Mouse (Mus musculus) hindbrain, embryonic 11.5 days (tissue): Measurements from ENCODE around the gene Scn3a. TPM values are rescaled to one million over a fixed set of nuclear protein-coding genes. Genes with fewer than 3 reads are reported as not detected.

ENCODE experiments used
- ATAC-seq: fragments of 200-750 bp; cut with Nextera tagmentation; 2 replicates; pipeline ENCODE4 v1.8.0; 2017; ENCODE audit warnings: mild to moderate bottlenecking, moderate TSS enrichment, moderate library complexity; ENCODE audit not compliant: low FRiP score
- DNase-seq: peaks from one replicate; pipeline ENCODE4 v3.0.0-alpha.2; 2015; ENCODE audit warnings: low spot score
- H3K27ac ChIP-seq: fragments of 300-500 bp; sonication (generic); 2 replicates; pipeline ENCODE4 v1.5.1; 2014; ENCODE audit warnings: mild to moderate bottlenecking, low read depth, low read length
- H3K27me3 ChIP-seq: fragments of 300-500 bp; sonication (generic); 2 replicates; pipeline ENCODE4 v1.6.1; 2014; ENCODE audit warnings: mild to moderate bottlenecking, low read length, moderate library complexity, mixed read lengths; ENCODE audit not compliant: control insufficient read depth, insufficient read depth
- H3K36me3 ChIP-seq: fragments of 300-500 bp; sonication (generic); 2 replicates; pipeline ENCODE4 v1.6.1; 2014; ENCODE audit warnings: mild to moderate bottlenecking, low read length, moderate library complexity, mixed read lengths; ENCODE audit not compliant: control insufficient read depth, insufficient read depth
- H3K4me1 ChIP-seq: fragments of 300-500 bp; sonication (generic); replicated peaks from 2 replicates; pipeline ENCODE4 v1.6.1; 2014; ENCODE audit warnings: low read length, mixed read lengths; ENCODE audit not compliant: control insufficient read depth, insufficient read depth
- H3K4me2 ChIP-seq: fragments of 300-500 bp; sonication (generic); replicated peaks from 2 replicates; pipeline ENCODE4 v1.6.1; 2014; ENCODE audit warnings: mild to moderate bottlenecking, low read depth, low read length
- H3K4me3 ChIP-seq: fragments of 300-500 bp; sonication (generic); 2 replicates; pipeline ENCODE4 v1.5.1; 2014; ENCODE audit warnings: low read depth, low read length
- H3K9ac ChIP-seq: fragments of 300-500 bp; sonication (generic); 2 replicates; pipeline ENCODE4 v1.6.1; 2014; ENCODE audit warnings: low read depth, low read length
- H3K9me3 ChIP-seq: fragments of 300-500 bp; sonication (generic); 2 replicates; pipeline ENCODE4 v1.6.1; 2016; ENCODE audit warnings: low read length; ENCODE audit not compliant: control insufficient read depth
- WGBS: fragments of 180-500 bp; shearing (Covaris S2); extraction: QIAGEN DNeasy Blood & Tissue Kit; methylation state at CpG from one replicate; pipeline ENCODE4 v1.1.7; 2014; 5-methylcytosine and 5-hydroxymethylcytosine counted together
- polyA plus RNA-seq: library from polyadenylated mRNA; unstranded; fragments of >200 nt; fragmentation: Nextera tagmentation; extraction: Ambion mirVana; gene quantifications from 2 replicates; pipeline ENCODE4 v1.2.1, GENCODE M21; 2014

The Scn3a gene
- polyA plus RNA-seq, 1 experiment from 2014 or later = 34.4 TPM

DNA sequence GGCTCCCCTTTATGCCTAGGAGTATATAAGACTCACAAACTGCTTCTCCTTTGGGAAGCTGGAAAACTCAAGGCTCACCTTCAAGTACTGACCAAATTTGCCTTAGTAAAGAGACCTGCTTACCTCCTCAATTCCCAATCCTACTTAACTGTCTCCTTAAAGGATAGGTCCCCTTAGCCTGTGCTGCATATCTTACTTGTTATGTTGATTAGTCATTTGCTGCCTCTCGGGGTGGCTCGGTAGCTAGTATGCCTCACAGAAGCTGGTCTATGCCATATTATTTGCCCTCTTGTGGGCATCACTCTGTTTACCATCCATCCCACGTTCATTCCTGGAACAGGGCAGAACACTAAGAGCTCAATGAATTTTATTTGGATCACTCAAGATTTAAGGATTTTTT lies 14.7 kb downstream of the Scn3a start:
- H3K36me3 ChIP-seq = no peaks in the 10 kb centered on the region
- H3K27ac ChIP-seq = peak overlapping the region; percentile 51
- WGBS = 51% methylated on average over 3 of the region's 3 CpGs
- H3K4me2 ChIP-seq = no peak overlapping the region
- DNase-seq (peak; percentile 20), ATAC-seq (peak; percentile 41)
- no peak overlapping the region for H3K9ac ChIP-seq
- H3K9me3 ChIP-seq = no peaks in the 10 kb centered on the region
- no peaks in the 10 kb centered on the region for H3K27me3 ChIP-seq
- H3K4me1 ChIP-seq = 0 out of 2 replicates have a peak, but pooled peaks cover 2% of the 10 kb centered on the region
- no peak overlapping the region for H3K4me3 ChIP-seq

- H3K4me2 ChIP-seq = no peak overlapping the region
- no peaks in the 10 kb centered on the region for H3K36me3 ChIP-seq
- peak; percentile 88 for ATAC-seq
- H3K27me3 ChIP-seq = no peaks in the 10 kb centered on the region
- peak overlapping the region; percentile 51 for H3K27ac ChIP-seq
- H3K4me3 ChIP-seq = no peak overlapping the region
- DNase-seq = peak; percentile 45
- H3K9ac ChIP-seq = no peak overlapping the region
- 48% methylated on average over 5 of the region's 5 CpGs for WGBS
- no peaks in the 10 kb centered on the region for H3K9me3 ChIP-seq
- 0 out of 2 replicates have a peak, but pooled peaks cover 2% of the 10 kb centered on the region for H3K4me1 ChIP-seq
These were observed 15.2 kb downstream of the Scn3a start for GRCm38 (mm10) chr2:65552222-65552621.

DNA sequence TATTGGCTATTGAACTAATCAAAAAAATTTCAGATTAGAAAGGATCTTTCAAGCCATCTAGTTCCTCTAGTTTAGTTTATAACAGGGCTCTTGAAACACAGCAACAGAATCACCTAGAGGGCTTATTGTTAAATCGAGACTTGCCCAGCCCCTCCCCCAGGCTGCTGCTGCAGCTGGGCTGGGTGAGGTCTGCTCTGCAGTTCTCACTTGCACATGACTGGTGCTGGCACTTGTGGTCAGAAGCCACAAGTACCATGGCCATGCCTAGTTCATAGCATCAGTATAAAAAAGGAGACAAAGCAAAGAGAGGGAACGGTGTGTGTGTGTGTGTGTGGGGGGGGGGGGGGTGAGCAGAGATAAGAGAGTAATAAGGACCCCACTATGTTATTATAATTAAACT lies 15.7 kb downstream of the Scn3a start:
- peak; percentile 42 for DNase-seq
- peak overlapping the region; percentile 30 for H3K27ac ChIP-seq

DNA sequence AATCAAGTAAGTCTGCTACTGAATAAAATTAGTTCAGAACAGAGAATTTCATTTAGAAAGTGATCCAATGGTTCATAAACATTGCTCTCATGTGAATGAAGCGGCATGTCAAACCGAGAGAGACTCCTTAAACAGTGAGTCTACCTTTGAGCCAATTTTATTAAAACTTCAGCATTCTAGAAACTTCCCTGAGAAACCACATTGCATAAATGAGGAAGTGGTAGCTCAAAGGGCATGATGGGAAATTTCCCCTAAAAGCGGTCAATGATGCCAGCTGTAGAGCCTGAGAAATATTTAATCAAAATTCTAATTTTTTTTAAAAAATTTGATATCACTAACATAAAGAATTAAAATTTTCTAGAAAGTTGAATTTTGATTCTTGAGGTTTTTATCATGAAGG lies 16.9 kb downstream of the Scn3a start:
- ATAC-seq = no peak
- no peak overlapping the region for H3K27ac ChIP-seq
- H3K36me3 ChIP-seq = no peaks in the 10 kb centered on the region
- H3K4me3 ChIP-seq = no peak overlapping the region
- H3K4me1 ChIP-seq = 0 out of 2 replicates have a peak, but pooled peaks cover 2% of the 10 kb centered on the region
- H3K9me3 ChIP-seq = no peaks in the 10 kb centered on the region
- no peak overlapping the region for H3K9ac ChIP-seq
- no peaks in the 10 kb centered on the region for H3K27me3 ChIP-seq
- DNase-seq = no peak
- 98% methylated on average over 3 of the region's 3 CpGs for WGBS
- H3K4me2 ChIP-seq = no peak overlapping the region

More for the DNA sequence above, 15.7 kb downstream of the Scn3a start:
- H3K4me2 ChIP-seq = no peak overlapping the region
- no peaks in the 10 kb centered on the region for H3K36me3 ChIP-seq
- WGBS = 49% methylated on average over 2 of the region's 2 CpGs
- H3K9me3 ChIP-seq = no peaks in the 10 kb centered on the region
- no peaks in the 10 kb centered on the region for H3K27me3 ChIP-seq
- H3K9ac ChIP-seq = no peak overlapping the region
- no peak overlapping the region for H3K4me3 ChIP-seq
- ATAC-seq = peak; percentile 70
- H3K4me1 ChIP-seq = 0 out of 2 replicates have a peak, but pooled peaks cover 2% of the 10 kb centered on the region

DNA sequence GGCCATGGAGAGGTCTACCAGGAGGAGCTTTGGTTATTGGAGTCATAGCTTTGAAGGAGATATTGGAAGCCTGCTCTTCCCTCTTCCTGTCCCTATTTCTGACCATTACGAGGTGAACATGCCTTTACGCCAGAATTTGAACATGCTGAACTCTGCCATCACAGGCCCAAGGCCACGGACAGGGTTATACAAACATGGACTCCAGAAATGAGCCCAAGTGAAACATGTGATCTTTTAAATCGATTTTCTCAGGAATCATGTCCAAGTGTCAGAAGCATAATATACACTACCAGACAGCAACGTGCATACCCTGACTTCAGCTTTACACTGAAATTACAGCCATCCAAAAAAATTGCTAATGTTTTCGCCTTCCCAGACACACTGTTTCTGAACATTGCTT lies 18.8 kb downstream of the Scn3a start:
- 93% methylated on average over 6 of the region's 6 CpGs for WGBS

DNA sequence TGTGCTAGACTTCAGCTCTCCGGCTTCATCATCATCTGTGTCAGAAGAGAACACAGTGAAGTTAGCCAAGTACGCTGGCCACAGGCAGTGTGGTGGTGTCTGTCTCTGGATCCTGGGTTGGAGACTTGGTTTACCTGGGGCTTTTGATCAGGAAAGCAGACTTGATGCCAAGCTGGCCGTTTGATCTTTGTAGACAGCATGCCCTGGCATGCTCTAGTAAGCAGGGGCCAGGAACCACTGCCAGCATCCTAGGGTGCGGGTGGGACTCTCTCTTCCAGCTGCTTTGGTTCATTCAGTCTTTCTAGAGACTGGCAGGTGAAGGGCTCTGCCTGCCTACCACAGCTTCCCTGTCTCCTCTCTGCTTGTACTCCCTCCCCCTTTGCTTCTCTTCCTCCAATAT lies 20.1 kb downstream of the Scn3a start:
- Histone ChIP-seq H3K4me1 (0 out of 2 replicates have a peak, but pooled peaks cover 2% of the 10 kb centered on the region), H3K9me3 (no peaks in the 10 kb centered on the region), H3K4me3 (no peak overlapping the region), H3K27me3 (no peaks in the 10 kb centered on the region), H3K9ac (no peak overlapping the region), H3K27ac (no peak overlapping the region), H3K36me3 (no peaks in the 10 kb centered on the region), H3K4me2 (no peak overlapping the region)
- WGBS = 80% methylated on average over 4 of the region's 4 CpGs
- DNase-seq (no peak), ATAC-seq (no peak)

More for the DNA sequence above, 18.8 kb downstream of the Scn3a start:
- Histone ChIP-seq H3K27ac (no peak overlapping the region), H3K4me2 (no peak overlapping the region), H3K36me3 (no peaks in the 10 kb centered on the region), H3K4me1 (0 out of 2 replicates have a peak, but pooled peaks cover 2% of the 10 kb centered on the region), H3K27me3 (no peaks in the 10 kb centered on the region), H3K9me3 (no peaks in the 10 kb centered on the region), H3K9ac (no peak overlapping the region), H3K4me3 (no peak overlapping the region)
- DNase-seq (no peak), ATAC-seq (no peak)

- no peaks in the 10 kb centered on the region for H3K4me1 ChIP-seq
- H3K36me3 ChIP-seq = no peaks in the 10 kb centered on the region
- no peaks in the 10 kb centered on the region for H3K27me3 ChIP-seq
- no peak overlapping the region for H3K4me3 ChIP-seq
- peak overlapping the region; percentile 59 for H3K27ac ChIP-seq
- H3K9ac ChIP-seq = no peak overlapping the region
- WGBS = 56% methylated on average over 10 of the region's 10 CpGs
- H3K4me2 ChIP-seq = no peak overlapping the region
- peak; percentile 18 for DNase-seq
- no peaks in the 10 kb centered on the region for H3K9me3 ChIP-seq
- peak; percentile 73 for ATAC-seq
These were observed 24.4 kb downstream of the Scn3a start for GRCm38 (mm10) chr2:65542906-65543592.

- no peaks in the 10 kb centered on the region for H3K4me1 ChIP-seq
- no peak for ATAC-seq
These were observed 25.6 kb downstream of the Scn3a start for GRCm38 (mm10) chr2:65541781-65542180.

DNA sequence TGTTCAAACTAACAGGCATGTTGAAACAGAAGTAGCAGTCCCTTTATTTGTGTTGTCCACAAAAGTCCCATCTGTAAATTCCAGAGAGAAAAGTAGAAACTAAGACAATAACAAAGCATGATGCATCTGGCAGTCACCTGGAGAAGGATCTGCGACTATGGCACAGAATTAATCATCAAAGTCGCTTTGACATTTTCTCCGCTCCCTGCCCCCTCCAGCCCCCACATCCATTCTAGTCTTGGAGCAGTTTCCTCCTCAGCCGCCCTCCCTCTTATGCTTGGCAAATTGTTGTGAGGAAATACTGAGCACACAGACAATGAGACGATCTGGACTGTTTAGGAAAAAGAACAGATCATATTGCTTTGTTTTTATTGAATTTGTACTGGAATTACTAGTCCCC lies 29.0 kb downstream of the Scn3a start:
- no peak overlapping the region for H3K4me3 ChIP-seq
- ATAC-seq (no peak), DNase-seq (no peak)
- H3K27me3 ChIP-seq = no peaks in the 10 kb centered on the region
- H3K27ac ChIP-seq = no peak overlapping the region
- H3K9ac ChIP-seq = no peak overlapping the region
- no peak overlapping the region for H3K4me2 ChIP-seq
- H3K36me3 ChIP-seq = no peaks in the 10 kb centered on the region
- WGBS = 55% methylated on average over 5 of the region's 5 CpGs
- H3K4me1 ChIP-seq = no peaks in the 10 kb centered on the region
- H3K9me3 ChIP-seq = no peaks in the 10 kb centered on the region

More at GRCm38 (mm10) chr2:65541781-65542180, 25.6 kb downstream of the Scn3a start:
- WGBS = 50% methylated on average over 1 of the region's 1 CpGs
- H3K9ac ChIP-seq = no peak overlapping the region
- no peaks in the 10 kb centered on the region for H3K9me3 ChIP-seq
- H3K4me2 ChIP-seq = no peak overlapping the region
- no peak overlapping the region for H3K27ac ChIP-seq
- no peak overlapping the region for H3K4me3 ChIP-seq
- no peak for DNase-seq
- H3K27me3 ChIP-seq = no peaks in the 10 kb centered on the region
- no peaks in the 10 kb centered on the region for H3K36me3 ChIP-seq
